Mouse (Mus musculus): ENCODE measurements at regions not wholly inside any gene's neighbourhood (a gene's known extent, or its start where the extent isn't known, plus 50 kb on each side); places are given as distances from the start of the nearest gene placed in this dataset.
A peak's percentile ranks its signal among the peaks of the same experiment; 100 is the strongest.
"Not testable (repeated sequence)": the region's sequence is repeated elsewhere in the genome, so short reads cannot be mapped to it uniquely, and the experiment has no call there.

DNA sequence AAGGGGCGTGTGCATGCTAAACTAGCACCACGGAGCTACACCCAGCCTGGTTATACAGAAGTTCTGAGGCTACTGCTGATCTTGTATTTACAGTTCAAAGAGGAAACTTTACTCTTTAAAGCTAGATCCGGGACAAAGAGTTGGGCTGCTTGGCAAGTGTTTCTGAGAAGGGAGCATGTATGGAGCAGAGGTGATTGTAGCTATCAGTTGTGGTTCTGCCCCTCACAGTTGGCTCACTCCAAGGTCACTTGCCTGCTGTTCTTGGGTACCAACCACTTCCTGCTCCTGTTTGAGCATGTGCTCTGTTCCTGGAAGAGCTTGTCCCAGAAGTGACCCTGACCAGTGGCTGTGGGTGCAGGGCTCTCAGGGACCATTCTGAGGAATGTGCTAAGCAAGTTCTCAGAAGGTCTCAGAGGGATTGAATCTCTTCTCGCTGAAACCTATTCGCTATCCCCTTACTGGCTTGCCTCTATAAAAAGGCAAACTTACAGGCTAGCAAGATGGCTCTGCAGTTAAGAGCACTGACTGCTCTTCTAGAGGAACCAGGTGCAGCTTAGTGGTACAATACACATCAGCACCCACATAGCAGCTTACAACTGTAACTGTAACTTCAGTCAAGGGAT is 94.9 kb upstream of the Max start:
- no peak for DNase-seq (ENCODE audit: low spot score)

DNA sequence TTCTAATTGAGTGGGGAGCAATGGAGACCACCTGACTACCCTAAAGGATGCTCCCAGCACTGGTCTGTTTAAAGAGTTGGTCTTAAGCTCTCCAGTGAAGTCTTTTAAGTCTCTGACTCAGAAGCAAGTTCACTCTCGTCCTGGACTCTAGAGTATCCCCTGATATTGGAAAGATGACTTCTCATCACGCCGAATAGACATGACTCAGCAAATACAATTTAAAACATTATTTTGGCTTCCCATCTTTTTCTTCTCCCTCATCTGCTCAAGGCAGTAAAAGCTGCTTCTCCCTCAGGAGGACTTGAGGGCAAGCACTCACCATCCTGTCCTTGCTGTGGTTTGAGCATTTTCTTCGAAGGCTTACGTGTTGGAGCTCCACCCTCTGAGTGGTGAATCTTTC is 92.7 kb upstream of the Max start:
- DNase-seq (ENCODE audit: low spot score) = no peak

DNA sequence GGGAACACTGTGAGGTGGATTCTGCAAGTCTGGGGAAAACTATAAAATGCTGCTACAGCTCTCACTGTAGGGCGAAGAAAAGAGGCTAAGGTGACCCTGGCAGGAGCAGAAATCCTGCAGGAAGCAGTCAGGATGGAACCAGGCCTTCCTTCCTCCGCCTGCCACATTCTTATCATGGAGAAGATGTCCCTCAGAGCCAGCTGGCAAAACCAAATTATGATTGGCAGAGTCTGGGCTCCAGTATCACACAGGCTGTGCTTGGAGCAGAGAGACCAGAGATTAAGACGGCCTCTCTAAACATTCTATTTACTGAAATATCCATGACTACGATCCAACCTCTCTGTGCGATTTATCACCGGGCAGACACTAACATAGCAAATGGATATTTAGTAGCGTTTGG is 92.2 kb upstream of the Max start:
- DNase-seq (ENCODE audit: low spot score) = no peak

DNA sequence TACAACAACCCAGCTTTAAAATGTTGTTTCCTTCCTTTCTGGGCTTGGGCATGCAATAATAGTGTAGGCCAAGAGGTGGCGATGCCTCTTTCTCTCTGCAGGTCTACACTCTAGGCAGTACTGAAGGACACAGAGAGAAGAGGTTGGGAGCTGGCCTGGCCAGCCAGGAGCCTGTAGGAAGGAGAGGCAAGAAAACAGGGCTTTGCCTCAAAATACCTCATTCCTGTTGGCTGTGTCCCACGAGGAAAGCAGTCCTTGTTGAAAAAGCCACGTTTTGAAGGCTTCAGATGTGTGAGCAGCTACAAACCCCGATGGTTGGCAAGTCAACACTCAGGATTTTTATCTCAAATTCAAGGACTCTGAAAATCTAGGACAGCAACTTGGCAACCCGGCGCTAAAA is 90.9 kb upstream of the Max start:
- peak; percentile 54 for DNase-seq (ENCODE audit: low spot score)

DNA sequence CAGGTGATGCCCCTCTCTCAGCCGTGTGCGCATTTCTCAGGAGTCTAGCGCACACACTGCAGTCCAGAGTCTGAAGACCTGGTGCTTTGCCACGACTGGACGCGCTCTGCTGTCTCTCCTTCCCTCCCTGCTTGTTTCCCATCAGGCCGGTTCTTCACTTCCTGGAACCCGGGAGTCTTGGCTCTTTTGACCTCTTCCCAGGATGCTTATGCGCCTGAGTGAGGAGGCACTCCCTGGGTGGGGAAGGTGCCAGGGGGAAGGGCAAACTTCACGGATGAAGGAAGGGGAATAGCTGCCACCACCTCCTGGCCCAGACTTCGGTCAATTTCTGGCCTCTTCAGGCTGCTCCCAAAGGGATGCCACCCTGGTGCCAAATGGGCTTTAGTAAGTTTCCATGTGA is 86.4 kb upstream of the Max start:
- DNase-seq (ENCODE audit: low spot score) = no peak

DNA sequence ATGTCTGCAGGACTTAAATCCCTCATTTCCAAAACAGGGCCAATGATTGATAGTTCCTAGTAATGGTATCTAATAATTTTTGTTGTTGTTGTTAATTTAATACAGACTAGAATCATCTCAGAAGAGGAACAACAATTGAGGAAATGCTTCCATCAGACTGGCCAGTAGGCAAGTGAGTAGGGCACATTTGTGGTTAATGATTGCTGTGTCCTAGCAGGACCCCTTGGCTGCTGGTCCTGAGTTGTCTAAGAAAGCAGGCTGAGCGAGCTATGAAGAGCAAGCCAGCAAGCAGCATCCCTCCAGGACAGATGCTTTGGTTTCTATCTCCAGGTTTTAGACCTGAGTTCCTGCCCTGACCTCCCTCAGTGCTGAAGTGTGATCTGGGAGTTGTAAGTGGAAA is 85.3 kb upstream of the Max start:
- DNase-seq (ENCODE audit: low spot score) = no peak

DNA sequence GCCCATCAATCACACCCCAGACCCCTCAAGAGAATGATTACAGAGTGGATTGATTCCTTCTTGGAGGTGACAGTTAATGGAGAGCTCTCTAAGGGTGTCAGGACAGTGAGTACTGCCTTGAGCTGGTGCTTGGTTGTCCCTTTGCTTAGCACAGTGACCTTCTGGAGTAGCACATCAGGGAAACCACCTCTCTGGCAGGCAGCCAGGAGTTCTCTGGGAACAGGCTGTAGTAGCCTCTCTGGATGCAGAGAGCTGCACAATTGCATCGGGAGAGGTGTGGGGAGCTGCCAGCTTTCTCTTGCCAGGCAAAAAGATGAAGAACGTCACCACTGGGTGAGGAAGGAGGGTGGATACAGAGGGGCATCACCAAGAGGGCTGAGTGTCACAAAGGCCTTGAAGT is 84.0 kb upstream of the Max start:
- DNase-seq (ENCODE audit: low spot score) = no peak

DNA sequence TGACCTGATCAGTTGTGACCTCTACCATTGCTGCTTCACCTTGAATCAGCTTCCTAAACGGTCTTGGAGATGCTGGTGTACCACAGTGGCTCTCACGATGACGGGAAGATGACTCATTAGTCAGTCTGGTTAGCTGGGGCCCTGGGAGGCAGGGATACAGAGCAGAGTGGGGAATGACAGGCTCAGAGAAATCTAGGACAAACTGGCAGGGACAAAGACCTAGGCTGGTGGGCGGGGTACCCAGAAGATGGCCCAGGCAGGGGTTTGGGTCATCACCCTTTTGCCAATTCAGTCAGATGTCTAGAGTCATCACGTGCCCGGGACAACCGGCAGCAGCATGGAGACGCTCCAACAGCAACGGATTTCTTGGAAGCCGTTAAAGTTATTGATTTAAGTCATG is 83.4 kb upstream of the Max start:
- DNase-seq (ENCODE audit: low spot score) = no peak

DNA sequence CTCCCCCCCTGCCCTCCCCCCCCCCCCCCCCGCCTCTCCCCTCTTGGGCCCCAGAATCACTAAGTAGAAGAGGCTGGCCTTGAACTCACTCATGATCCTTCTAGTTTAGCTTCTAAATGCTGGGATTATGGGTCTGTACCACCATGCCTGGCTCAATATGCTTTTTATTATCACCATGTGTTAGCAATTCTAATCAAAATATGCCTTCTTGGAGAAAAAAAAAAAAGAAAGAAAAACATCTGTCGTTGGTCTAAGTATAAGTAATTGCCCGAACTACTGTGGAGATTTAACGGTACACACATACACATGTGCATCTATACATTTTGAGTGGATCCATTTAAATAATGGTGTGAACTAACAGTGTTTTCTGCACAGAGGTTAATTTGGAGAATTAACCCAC is 80.4 kb upstream of the Max start:
- DNase-seq (ENCODE audit: low spot score) = no peak

DNA sequence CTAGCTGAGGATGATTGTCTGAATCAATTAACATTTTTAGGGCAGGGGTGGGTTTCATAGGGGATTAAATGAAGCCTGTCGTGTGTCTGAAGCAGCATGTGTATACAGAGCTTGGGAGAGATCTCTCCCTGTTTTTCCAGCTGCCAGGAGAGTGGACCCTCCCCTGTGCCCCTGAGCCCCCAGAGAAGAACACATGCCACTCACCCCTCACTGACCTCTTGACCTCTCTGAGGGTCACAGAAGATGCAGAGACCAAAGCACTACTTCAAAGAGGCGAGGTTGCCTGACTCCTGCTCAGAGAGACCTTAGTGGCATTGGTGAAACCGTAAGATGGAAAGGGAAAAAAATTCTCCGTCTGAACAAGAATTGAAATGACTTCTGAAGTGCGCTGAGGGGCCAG is 79.1 kb upstream of the Max start:
- DNase-seq (ENCODE audit: low spot score) = no peak

DNA sequence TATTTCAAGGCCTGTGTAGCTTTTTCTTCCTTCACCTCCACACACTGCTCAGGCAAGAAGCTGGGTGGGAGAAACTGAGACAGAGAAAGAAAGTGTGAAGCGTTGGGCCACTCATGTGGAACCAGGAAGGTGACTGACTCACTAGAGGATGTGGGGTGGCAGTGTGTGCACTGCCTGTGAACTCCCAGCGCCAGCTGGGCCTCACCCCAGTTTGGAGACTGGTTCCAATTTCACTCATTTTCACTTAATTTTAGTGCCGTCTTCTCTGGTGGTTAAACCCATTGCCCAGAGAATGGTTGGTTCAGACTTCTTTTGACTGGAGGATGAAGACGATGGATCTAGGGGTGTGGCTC is 77.9 kb upstream of the Max start:
- DNase-seq (ENCODE audit: low spot score) = no peak

DNA sequence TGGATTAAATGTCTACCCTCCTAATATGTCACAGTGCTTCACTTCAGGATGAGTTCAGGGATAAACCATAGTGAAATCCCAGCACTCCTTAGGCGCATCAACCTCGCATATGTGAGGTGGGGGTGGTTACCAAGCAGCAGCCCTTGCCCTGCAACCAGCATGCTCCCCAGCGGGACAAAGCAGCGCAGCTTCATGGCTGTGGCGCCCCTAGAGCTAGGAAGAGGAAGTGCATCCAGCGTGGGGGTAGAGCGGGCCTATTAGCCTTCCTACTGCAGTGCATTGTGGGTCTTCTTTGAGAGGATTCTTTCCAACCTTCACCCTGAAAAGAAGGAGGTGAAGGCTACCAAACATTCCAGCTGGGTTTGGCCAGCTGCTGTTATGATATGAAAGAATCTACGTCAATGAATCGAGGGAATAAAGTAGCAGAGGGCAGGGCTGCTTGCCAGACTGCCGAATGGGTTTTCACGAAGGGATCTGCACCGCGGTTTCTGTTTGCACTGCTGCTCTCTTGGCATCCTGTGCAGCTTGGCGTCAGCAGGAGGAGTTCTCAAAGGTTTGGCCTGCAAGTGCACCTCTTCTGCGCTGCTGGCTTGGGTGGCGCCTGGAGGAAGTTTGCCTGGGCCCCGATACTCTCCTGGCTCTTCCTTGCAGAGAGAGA is 77.4 kb upstream of the Max start:
- no peak for DNase-seq (ENCODE audit: low spot score)

DNA sequence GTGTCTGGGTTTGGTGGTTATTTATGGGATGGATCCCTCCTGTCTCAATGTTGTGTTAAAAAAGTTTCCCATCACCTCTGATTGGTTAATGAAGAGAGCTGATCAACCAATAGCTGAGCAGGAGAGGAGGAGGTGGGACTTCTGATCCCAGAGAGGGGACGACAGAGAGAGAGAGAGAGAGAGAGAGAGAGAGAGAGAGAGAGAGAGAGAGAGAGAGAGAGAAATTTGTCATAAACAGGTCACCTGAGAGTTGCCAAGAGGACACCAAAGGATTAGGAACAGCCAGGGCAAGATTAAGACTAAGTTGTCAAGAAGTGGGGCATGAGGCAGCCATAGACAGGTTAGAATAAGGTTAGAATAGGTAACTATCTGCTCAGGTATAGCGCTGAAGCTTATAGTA is 73.7 kb upstream of the Max start:
- DNase-seq (ENCODE audit: low spot score) = no peak

DNA sequence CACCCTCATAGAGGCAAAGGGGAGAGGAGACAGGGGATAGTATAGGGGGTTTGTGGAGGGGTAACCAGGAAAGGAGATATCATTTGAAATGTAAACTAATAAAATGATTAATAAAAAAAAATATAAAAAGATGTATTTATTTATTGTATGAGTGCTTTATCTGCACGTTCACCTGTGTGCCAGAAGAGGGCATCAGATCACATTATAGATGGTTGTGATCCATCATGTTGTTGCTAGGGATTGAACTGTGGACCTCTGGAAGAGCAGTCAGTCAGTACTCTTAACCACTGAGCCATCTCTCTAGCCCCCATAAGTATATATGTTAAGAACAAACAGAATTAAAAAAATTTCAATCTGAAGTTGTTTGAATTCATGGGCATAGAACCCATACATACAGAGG is 69.4 kb upstream of the Max start:
- no peak for DNase-seq (ENCODE audit: low spot score)

DNA sequence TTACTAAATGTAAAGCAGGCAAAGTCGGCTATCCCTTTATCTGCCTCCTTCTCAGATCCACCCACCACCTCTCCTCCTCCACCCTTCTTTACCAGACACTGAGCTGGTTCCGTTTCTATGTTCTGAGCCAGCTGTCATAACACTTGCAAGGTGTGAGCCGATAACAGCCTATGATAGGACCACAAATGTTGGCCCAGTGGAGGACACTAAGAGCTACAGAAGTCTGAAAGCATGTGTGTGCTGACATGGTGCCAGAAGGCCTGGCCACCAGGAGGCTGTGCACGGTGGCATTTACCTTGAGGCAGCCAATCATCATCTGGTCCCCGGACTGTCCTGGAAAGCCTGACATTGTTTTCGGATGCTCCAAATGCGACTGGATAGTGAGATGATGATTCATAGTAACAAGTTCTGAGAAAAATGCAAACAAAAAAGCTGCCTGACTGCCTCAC is 63.5 kb upstream of the Max start:
- no peak for DNase-seq (ENCODE audit: low spot score)

DNA sequence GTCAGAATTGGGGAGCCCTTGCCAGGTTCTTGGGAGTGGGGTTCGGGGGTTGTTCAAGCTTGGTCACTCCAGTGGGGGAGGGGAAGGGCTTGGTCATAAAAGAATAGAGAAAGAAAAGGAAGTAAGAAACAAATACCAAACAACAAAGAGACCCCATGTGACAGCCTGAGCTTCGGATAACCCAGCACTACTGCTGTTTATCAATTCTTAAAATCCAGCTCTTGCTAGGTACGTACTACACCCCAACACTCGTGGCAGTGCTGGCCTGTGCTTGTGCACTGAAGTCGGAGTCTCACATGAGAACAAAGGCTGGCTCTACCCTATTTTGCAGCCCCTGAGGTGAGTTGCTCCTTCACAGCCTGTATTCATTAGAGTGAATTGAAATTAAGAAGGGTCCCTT is 60.5 kb upstream of the Max start:
- no peak for DNase-seq (ENCODE audit: low spot score)

DNA sequence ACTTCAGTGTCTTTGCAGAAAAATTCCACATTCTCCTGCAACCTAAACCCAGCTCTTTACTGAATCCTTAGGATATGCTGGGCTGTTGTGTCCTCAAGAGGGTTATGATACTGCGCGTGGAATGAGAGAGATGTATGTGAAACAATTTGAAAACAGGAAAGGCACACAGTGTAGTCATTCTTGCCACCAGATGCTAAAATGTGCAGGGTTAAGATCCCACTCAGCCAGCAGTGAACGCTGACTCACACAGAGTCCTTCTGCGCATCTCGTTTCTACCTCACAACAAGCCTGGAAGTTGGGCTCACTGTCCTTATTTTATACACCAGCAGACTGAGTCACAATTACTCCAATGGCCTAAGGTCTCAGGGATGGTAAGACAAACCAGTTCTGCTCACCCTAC is 59.9 kb upstream of the Max start:
- no peak for DNase-seq (ENCODE audit: low spot score)

DNA sequence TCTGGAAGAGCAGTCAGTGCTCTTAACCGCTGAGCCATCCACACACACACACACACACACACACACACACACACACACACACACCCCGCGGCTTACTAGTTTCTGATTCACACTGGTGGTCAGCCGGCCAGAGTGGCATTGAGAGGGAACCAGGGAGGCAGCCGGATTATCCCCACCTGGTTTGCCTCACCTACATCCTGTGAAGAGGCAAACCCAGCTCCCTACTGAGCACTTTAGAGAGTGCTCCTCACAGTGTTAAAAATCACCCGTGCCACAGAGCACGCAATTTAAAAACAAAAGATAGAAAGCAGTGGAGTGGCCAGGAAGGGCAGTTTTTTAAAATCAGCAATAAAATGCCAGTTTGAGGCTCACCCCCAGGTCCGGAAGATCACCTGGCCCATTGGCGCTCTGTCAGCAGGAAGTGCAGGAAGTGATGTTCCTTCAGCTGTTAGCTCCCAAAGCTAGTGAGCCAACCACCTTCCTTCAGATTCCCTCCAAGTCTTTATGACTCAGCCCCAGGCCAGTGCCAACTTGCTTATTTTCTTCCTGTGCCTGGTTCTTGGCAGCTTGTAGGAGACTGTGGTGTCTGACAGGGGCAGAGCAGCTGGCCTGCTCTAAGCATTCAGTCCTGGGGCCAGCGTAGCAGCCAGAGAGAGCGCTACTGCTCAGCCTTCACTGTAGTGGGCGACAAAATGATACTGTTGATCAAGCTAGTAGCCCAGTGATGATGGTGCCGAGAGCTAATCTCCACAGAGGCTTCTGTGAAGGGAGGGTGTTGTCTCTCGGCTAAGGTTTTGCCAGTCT is 57.9 kb upstream of the Max start:
- DNase-seq (ENCODE audit: low spot score) = peak; percentile 41

DNA sequence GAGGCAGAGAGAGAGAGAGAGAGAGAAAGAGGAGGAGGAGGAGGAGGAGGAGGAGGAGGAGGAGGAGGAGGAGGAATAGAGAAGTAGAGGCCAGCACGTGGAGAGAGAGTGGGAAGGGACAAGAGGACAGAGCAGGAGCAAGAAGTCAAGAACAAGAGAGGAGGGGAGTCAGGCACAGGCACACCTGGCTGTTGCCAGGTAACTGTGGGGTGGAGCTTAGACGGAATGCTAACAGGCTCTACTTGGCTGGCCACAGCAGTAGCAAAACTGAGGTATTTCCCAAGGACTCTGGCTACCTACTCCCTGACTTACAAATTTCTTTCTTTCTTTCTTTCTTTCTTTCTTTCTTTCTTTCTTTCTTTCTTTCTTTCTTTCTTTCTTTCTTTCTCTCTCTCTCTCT is 57.1 kb upstream of the Max start:
- not testable (repeated sequence) for DNase-seq (ENCODE audit: low spot score)

DNA sequence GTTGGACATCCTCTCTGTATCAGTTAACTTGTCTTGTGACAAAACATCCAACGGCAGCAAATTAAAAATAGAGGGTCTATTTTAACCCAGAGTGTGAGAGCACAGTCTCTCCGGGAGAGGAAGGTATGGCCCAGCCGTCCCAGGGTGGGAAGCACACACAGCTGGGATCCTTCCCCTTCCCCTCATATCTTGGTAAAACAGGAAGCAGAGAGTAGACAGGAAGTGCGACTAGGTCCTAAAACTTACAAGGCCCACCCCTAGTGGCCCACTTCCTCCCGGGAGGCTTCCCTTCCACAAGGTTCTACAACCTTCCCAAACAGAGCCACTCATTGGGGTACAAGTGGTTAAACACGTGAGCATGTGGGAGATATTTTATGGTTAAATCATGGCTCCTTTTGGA is 56.4 kb upstream of the Max start:
- DNase-seq (ENCODE audit: low spot score) = no peak

DNA sequence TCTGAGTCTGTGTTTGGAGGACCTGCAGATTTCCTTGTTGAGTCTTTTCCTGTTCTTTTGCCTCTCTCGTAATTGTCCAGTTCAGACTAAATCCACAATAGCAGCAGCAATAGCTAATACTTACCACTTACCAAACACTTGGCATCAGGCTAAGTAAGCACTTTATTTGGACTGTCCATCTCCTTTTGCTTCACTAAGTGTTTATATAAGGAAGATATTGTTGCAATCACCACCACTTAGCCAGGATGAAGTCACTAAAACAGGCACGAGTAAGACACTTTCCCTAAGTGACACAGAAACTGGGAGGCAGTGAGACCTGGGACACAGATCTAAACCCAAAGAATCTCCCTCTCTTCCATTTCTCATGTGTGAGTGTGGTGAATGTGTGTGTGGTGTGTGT is 52.9 kb upstream of the Max start:
- DNase-seq (ENCODE audit: low spot score) = no peak
